Mouse (Mus musculus) lung, postnatal 0 days (tissue): Measurements from ENCODE around the gene Cdipt.

ENCODE experiments used
- CTCF ChIP-seq: IDR thresholded peaks from 2 replicates; pipeline ENCODE4 v1.5.1; 2016; ENCODE audit warnings: antibody characterized with exemption, mild to moderate bottlenecking
- EP300 ChIP-seq: IDR thresholded peaks from 2 replicates; pipeline ENCODE4 v1.6.1; 2016; ENCODE audit warnings: antibody characterized with exemption, mild to moderate bottlenecking, control low read depth

DNA sequence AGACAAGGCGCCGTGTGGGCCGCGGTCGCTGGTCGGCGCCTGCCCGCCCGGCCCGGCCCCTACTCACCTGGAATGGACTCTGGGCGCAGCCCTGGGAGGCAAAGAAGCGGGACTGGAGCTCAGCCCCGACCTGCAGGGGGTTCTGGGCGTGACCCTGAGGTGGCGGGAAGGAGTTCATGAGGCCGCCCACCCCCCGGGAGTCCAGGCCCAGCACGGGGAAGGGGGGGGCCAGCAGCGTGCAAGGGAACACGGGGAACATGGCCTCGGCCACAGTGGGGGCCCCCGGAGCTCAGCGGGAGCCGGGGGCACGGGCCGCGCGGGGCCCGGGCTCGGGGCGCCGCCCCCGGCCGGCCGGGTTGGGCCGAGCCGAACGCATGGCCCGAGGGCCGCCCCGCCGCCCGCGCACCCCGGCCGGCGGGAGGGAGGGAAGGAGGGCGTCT lies 50.5 kb downstream of the Cdipt start:
- TF ChIP-seq CTCF (0 out of 2 replicates have a peak, but pooled peaks have one; percentile 9), EP300 (no peak)
